Mouse (Mus musculus) small intestine, adult 2 months (tissue): ENCODE results near the gene Scaf11. TPM values are rescaled to one million over a fixed set of nuclear protein-coding genes. Genes with fewer than 3 reads are reported as not detected.

Source experiments
- H3K27ac ChIP-seq: fragments of 200-500 bp; 2 replicates; pipeline ENCODE4 v1.5.1; 2012; ENCODE audit warnings: low read depth, low read length, control low read depth, inconsistent platforms; ENCODE audit not compliant: insufficient read depth
- H3K27me3 ChIP-seq: fragments of 200-500 bp; 2 replicates; pipeline ENCODE4 v1.6.1; 2012; ENCODE audit warnings: mild to moderate bottlenecking, moderate library complexity, low read length, inconsistent platforms; ENCODE audit not compliant: control insufficient read depth, insufficient read depth
- H3K36me3 ChIP-seq: fragments of 200-500 bp; 2 replicates; pipeline ENCODE4 v1.6.1; 2012; ENCODE audit warnings: mild to moderate bottlenecking, low read length, control low read depth, inconsistent platforms; ENCODE audit not compliant: control insufficient read depth, insufficient read depth
- H3K4me1 ChIP-seq: fragments of 200-500 bp; 2 replicates; pipeline ENCODE4 v1.6.1; 2012; ENCODE audit warnings: low read length, inconsistent platforms, mixed read lengths; ENCODE audit not compliant: control insufficient read depth, insufficient read depth, insufficient read length
- H3K4me3 ChIP-seq: fragments of 200-500 bp; 2 replicates; pipeline ENCODE4 v1.5.1; 2012; ENCODE audit warnings: low read depth, mild to moderate bottlenecking, control low read depth, inconsistent platforms, low read length, moderate library complexity
- CTCF ChIP-seq: fragments of 200-500 bp; IDR thresholded peaks from 2 replicates; pipeline ENCODE4 v1.5.1; 2012; ENCODE audit warnings: low read depth, mild to moderate bottlenecking, control low read depth, inconsistent platforms, low read length, moderate library complexity, mixed read lengths; ENCODE audit not compliant: insufficient replicate concordance, insufficient read length; ENCODE audit errors: extremely low read depth
- POLR2A ChIP-seq: fragments of 200-500 bp; IDR thresholded peaks from 2 replicates; pipeline ENCODE4 v1.6.1; 2012; ENCODE audit warnings: low read depth, mild to moderate bottlenecking, control low read depth, inconsistent platforms, low read length, moderate library complexity
- WGBS: fragments of 180-500 bp; shearing (Covaris S2); methylation state at CpG from one replicate; pipeline ENCODE4 v1.1.7; 2018; 5-methylcytosine and 5-hydroxymethylcytosine counted together
- polyA plus RNA-seq: library from polyadenylated mRNA; depleted of rRNA; stranded (reverse); fragments of >200 nt; gene quantifications from 2 replicates; pipeline ENCODE4 v1.2.3, GENCODE M21; 2012

The Scaf11 gene
- polyA plus RNA-seq, 1 experiment = 14.2 TPM

DNA sequence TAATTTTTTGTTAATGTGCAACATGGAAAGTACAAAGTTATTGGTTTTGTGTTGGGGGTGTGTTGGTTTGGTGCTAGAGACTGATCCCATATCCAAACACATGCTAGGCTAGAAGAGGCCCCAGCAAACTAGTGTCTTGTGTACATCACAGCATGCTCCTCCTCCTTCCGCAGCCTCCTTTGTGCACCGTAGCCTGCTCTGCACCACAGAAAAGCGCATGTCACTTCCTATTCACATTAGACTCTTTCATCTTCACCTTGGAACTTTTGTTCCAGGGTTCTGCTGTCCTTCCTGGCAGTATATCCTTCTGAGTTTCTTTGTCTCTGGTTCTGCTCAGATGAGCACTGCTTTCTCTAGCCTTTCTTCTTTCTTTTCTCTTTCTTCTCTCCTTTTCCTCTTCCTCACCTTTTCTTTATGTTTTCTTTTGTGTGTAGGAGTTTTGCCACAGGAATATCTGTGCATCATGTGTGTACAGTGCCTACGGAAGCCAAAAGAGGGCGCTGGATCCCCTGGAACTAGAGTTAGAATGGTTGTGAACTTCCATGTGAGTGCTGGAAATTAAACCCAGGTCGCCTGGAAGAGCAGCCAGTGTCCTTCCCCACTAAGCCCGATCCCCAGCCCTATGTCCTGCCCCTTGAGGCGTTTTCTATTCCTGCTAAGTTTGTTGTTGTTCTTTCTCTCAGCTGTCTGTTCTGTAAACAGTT is 63.9 kb downstream of the Scaf11 start:
- peaks cover 40% of the 10 kb centered on the region for H3K36me3 ChIP-seq
- no peak overlapping the region for H3K4me3 ChIP-seq
- no peaks in the 10 kb centered on the region for H3K4me1 ChIP-seq
- no peaks in the 10 kb centered on the region for H3K27me3 ChIP-seq
- WGBS = 89% methylated on average over 8 of the region's 8 CpGs
- no peak overlapping the region for H3K27ac ChIP-seq
- no peak for TF ChIP-seq POLR2A

DNA sequence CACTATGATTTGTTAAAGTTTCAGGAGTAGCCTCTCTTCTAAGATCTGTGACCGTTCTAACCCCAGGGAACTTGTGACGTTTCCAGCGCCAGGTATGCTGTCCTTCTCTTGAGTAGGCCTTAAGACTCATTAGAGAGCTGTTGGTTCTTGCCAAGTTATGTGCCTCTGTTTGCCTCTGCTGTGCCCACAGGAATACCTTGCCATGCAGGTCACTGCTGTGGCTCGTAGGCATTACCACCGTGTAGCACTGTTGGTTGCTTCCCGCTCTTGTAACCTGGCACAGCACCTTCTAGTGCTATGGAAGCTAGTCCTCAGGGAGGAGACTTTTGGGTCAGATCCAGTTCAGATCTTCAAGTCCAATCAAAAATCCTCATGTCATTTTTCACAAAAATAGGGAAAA is 65.6 kb downstream of the Scaf11 start:
- H3K27me3 ChIP-seq = no peaks in the 10 kb centered on the region
- TF ChIP-seq POLR2A = no peak
- peaks cover 47% of the 10 kb centered on the region for H3K36me3 ChIP-seq
- H3K4me1 ChIP-seq = no peaks in the 10 kb centered on the region
- H3K4me3 ChIP-seq = no peak overlapping the region
- WGBS = 96% methylated on average over 6 of the region's 6 CpGs
- no peak overlapping the region for H3K27ac ChIP-seq

DNA sequence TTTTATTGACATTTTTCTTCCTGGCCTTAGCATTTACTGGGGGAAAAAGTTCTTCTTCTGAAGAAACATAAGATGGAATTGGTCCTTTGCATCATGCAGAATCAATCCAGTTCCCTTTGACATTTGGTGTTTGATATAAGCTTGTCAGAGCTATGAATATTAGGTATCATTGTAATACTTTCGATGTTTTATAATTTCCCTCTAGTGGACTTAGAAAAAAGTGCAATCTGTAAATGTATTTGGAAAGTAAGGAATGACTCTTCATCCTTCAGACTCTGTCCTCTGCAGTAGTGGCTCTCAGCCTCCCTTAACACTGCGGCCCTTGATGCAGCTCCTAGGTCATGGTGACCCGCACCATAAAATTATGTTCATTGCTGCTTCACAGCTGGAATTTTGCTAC is 67.8 kb downstream of the Scaf11 start:
- H3K27ac ChIP-seq = no peak overlapping the region

DNA sequence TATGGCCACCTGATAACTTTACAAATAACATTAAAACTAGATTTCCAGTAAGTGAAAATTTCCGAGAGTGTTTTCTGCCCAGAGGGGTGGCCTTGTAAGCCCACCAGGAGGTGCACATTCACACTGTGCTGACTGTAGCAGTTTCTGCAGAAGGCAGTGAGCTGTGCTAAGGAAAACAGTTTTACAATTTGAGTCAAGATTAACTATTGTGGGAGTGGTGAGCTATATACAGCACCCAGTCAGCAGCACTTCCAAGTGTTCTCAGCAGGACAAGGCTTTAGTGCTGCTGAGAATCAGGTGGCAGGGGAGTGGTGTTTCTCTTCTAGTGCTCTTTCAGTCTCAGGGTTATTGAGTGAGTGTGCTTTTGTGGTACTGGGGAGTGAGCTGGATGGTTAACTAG is 72.1 kb downstream of the Scaf11 start:
- H3K4me3 ChIP-seq = no peak overlapping the region
- WGBS = 93% methylated on average over 1 of the region's 1 CpGs
- H3K4me1 ChIP-seq = no peaks in the 10 kb centered on the region
- H3K27ac ChIP-seq = no peak overlapping the region
- no peaks in the 10 kb centered on the region for H3K27me3 ChIP-seq
- H3K36me3 ChIP-seq = peaks cover 32% of the 10 kb centered on the region
- no peak for TF ChIP-seq CTCF
- TF ChIP-seq POLR2A = no peak

More for the DNA sequence above, 67.8 kb downstream of the Scaf11 start:
- Histone ChIP-seq H3K27me3 (no peaks in the 10 kb centered on the region), H3K4me3 (no peak overlapping the region), H3K36me3 (peaks cover 46% of the 10 kb centered on the region), H3K4me1 (no peaks in the 10 kb centered on the region)
- 89% methylated on average over 3 of the region's 3 CpGs for WGBS
- TF ChIP-seq POLR2A (no peak), CTCF (no peak)

DNA sequence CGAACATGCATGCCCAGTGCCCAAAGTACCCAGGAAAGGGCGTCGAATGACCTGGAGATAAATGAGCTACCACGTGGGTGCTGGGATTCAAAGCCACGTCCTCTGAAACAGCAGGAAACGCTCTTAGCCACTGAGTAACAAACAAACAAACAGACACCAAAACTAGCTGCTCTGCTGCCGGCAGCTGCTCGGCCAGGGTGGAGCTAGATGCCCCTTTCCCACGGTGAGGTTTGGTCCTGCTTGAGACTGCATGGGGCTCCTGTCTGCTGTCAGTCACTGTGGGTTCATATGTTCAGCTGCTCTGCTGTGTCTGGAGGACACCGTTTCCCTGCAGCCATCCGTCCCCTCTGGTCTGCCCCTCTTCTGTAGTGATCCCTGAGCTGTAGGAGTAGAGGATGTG is 78.4 kb downstream of the Scaf11 start:
- H3K36me3 ChIP-seq = peaks cover 28% of the 10 kb centered on the region
- no peaks in the 10 kb centered on the region for H3K4me1 ChIP-seq
- TF ChIP-seq POLR2A = no peak
- no peak for TF ChIP-seq CTCF
- no peaks in the 10 kb centered on the region for H3K27me3 ChIP-seq
- WGBS = 84% methylated on average over 11 of the region's 11 CpGs
- H3K27ac ChIP-seq = no peak overlapping the region
- H3K4me3 ChIP-seq = no peak overlapping the region

DNA sequence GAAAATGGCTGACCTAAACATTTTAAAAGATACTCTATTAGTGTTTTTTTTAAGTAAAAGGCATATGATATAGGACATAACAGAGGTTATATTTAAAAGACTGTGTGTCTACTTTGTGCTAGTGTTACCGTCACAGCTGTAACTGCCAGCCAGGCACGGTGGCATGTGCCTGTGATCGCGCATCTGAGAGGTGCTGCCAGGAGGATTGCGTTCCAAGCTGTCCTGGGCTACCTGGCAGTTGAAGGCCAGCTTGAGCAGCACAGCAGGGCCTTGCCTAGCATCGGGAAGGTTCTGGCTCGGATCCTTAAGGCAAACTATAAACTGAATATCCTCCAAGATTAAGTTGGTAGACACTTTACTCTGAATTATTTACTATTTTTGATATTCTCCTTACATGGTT is 82.9 kb downstream of the Scaf11 start:
- 91% methylated on average over 7 of the region's 7 CpGs for WGBS
- H3K27ac ChIP-seq = no peak overlapping the region
- H3K27me3 ChIP-seq = no peaks in the 10 kb centered on the region
- no peaks in the 10 kb centered on the region for H3K4me1 ChIP-seq
- TF ChIP-seq POLR2A = no peak
- TF ChIP-seq CTCF = no peak
- no peak overlapping the region for H3K4me3 ChIP-seq
- H3K36me3 ChIP-seq = peaks cover 29% of the 10 kb centered on the region

DNA sequence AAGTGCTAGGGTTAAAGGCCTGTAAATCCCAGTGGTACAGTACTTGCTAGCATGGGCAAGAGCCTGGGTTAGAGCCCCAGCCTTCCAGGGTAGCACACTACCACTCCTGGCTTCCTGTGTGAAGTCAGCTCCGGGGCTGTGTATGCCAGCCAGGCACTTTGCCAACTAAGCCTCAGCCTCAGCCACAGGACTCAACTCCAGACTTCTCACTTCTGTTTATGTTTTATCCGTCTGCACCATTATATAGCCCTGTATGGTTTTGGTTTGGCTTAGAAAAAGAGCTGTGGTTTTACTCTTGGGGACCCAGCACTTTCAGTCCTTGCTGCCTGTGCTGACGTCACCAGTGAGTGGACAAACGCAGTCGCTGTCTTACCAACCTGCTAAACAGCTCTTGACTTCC is 83.4 kb downstream of the Scaf11 start:
- no peaks in the 10 kb centered on the region for H3K27me3 ChIP-seq
- no peak for TF ChIP-seq POLR2A
- TF ChIP-seq CTCF = no peak
- no peak overlapping the region for H3K27ac ChIP-seq
- H3K4me1 ChIP-seq = no peaks in the 10 kb centered on the region
- peaks cover 31% of the 10 kb centered on the region for H3K36me3 ChIP-seq
- 65% methylated on average over 5 of the region's 5 CpGs for WGBS
- H3K4me3 ChIP-seq = no peak overlapping the region
